Mouse (Mus musculus) limb, embryonic 11.5 days (tissue): ENCODE results near the gene Mllt11. TPM values are rescaled to one million over a fixed set of nuclear protein-coding genes. Genes with fewer than 3 reads are reported as not detected.

Experiments
- ATAC-seq: fragments of 200-750 bp; cut with Nextera tagmentation; 2 replicates; pipeline ENCODE4 v1.8.0; 2017; ENCODE audit warnings: low read depth; ENCODE audit not compliant: insufficient number of reproducible peaks, low FRiP score, low TSS enrichment
- DNase-seq: peaks from one replicate; pipeline ENCODE4 v3.0.0-alpha.2; 2015; ENCODE audit warnings: low spot score
- H3K27ac ChIP-seq: fragments of 300-500 bp; sonication (generic); replicated peaks from 2 replicates; pipeline ENCODE4 v1.5.1; 2014; ENCODE audit warnings: low read depth, mild to moderate bottlenecking, low read length
- H3K27me3 ChIP-seq: fragments of 300-500 bp; sonication (generic); 2 replicates; pipeline ENCODE4 v1.6.1; 2014; ENCODE audit warnings: mild to moderate bottlenecking, low read length, mixed read lengths; ENCODE audit not compliant: control insufficient read depth, insufficient read depth
- H3K36me3 ChIP-seq: fragments of 300-500 bp; sonication (generic); 2 replicates; pipeline ENCODE4 v1.6.1; 2014; ENCODE audit warnings: mild to moderate bottlenecking, low read length, moderate library complexity, mixed read lengths; ENCODE audit not compliant: control insufficient read depth, insufficient read depth
- H3K4me1 ChIP-seq: fragments of 300-500 bp; sonication (generic); 2 replicates; pipeline ENCODE4 v1.6.1; 2014; ENCODE audit warnings: low read length, mixed read lengths; ENCODE audit not compliant: control insufficient read depth, insufficient read depth
- H3K4me2 ChIP-seq: fragments of 300-500 bp; sonication (generic); 2 replicates; pipeline ENCODE4 v1.6.1; 2014; ENCODE audit warnings: low read depth, mild to moderate bottlenecking, moderate library complexity; ENCODE audit not compliant: severe bottlenecking
- H3K4me3 ChIP-seq: fragments of 300-500 bp; sonication (generic); 2 replicates; pipeline ENCODE4 v1.5.1; 2014; ENCODE audit warnings: low read depth, low read length
- H3K9ac ChIP-seq: fragments of 300-500 bp; sonication (generic); 2 replicates; pipeline ENCODE4 v1.6.1; 2014; ENCODE audit warnings: mild to moderate bottlenecking, low read length
- H3K9me3 ChIP-seq: fragments of 300-500 bp; sonication (generic); 2 replicates; pipeline ENCODE4 v1.6.1; 2016; ENCODE audit warnings: low read length; ENCODE audit not compliant: control insufficient read depth
- WGBS: fragments of 180-500 bp; shearing (Covaris S2); extraction: QIAGEN DNeasy Blood & Tissue Kit; methylation state at CpG from one replicate; pipeline ENCODE4 v1.1.7; 2014; 5-methylcytosine and 5-hydroxymethylcytosine counted together
- polyA plus RNA-seq: library from polyadenylated mRNA; unstranded; fragments of >200 nt; fragmentation: Nextera tagmentation; extraction: Ambion mirVana; gene quantifications from 2 replicates; pipeline ENCODE4 v1.2.1, GENCODE M21; 2014

The Mllt11 gene
- polyA plus RNA-seq, 1 experiment from 2014 or later, result 18.2 TPM

- Histone ChIP-seq H3K4me1 (peaks cover 10% of the 10 kb centered on the region; the same call in 1 of the 2 replicates), H3K9me3 (no peaks in the 10 kb centered on the region), H3K9ac (peak overlapping the region; percentile 89), H3K27me3 (no peaks in the 10 kb centered on the region), H3K27ac (peak overlapping the region; percentile 82), H3K36me3 (peaks cover 24% of the 10 kb centered on the region), H3K4me2 (peak overlapping the region; percentile 83), H3K4me3 (peak overlapping the region; percentile 94)
- ATAC-seq (0 out of 2 replicates have a peak, but pooled peaks have one; percentile 6), DNase-seq (peak; percentile 70)
- WGBS, result 1% methylated on average over 43 of the region's 43 CpGs
Measured at GRCm38 (mm10) chr3:95228894-95229780, 2.8 kb downstream of the Mllt11 start.

GRCm38 (mm10) chr3:95228148-95228893, 3.6 kb downstream of the Mllt11 start, which contains the start of gene Cdc42se1:
Gene Cdc42se1 (plus strand): TSS chr3:95228732.
- Histone ChIP-seq H3K4me2 (peak within 1 kb of the TSS; percentile 83), H3K27ac (peak within 1 kb of the TSS; percentile 82), H3K9ac (peak within 1 kb of the TSS; percentile 89), H3K9me3 (no peaks in the 10 kb centered on the region), H3K4me1 (peaks cover 10% of the 10 kb centered on the region; the same call in 1 of the 2 replicates), H3K36me3 (peaks cover 16% of the 10 kb centered on the region), H3K27me3 (no peaks in the 10 kb centered on the region), H3K4me3 (peak within 1 kb of the TSS; percentile 94)
- peak; percentile 86 for ATAC-seq
- peak; percentile 89 for DNase-seq
- WGBS, result under 1% methylated on average over 62 of the region's 64 CpGs

- H3K4me1 ChIP-seq, result peaks cover 10% of the 10 kb centered on the region; the same call in 1 of the 2 replicates
- ATAC-seq (no peak), DNase-seq (no peak)
- no peak overlapping the region for H3K27ac ChIP-seq
- peak overlapping the region; percentile 94 for H3K4me3 ChIP-seq
- no peaks in the 10 kb centered on the region for H3K27me3 ChIP-seq
- H3K9me3 ChIP-seq, result no peaks in the 10 kb centered on the region
- WGBS, result 50% methylated on average over 1 of the region's 1 CpGs
- peak overlapping the region; percentile 83 for H3K4me2 ChIP-seq
- H3K9ac ChIP-seq, result peak overlapping the region; percentile 52
- peaks cover 6% of the 10 kb centered on the region for H3K36me3 ChIP-seq
Measured at GRCm38 (mm10) chr3:95227214-95227613, 4.8 kb downstream of the Mllt11 start.

GRCm38 (mm10) chr3:95224295-95224694, 7.7 kb downstream of the Mllt11 start:
- ATAC-seq, result no peak
- H3K27ac ChIP-seq, result no peak overlapping the region
- H3K9ac ChIP-seq, result no peak overlapping the region
- H3K4me1 ChIP-seq, result 0 out of 2 replicates have a peak, but pooled peaks cover 2% of the 10 kb centered on the region
- WGBS, result 28% methylated on average over 6 of the region's 6 CpGs
- H3K9me3 ChIP-seq, result no peaks in the 10 kb centered on the region
- H3K36me3 ChIP-seq, result peaks cover 6% of the 10 kb centered on the region
- H3K4me3 ChIP-seq, result no peak overlapping the region
- H3K27me3 ChIP-seq, result no peaks in the 10 kb centered on the region
- DNase-seq, result peak; percentile 64
- H3K4me2 ChIP-seq, result no peak overlapping the region

- WGBS, result 94% methylated on average over 2 of the region's 2 CpGs
Measured at GRCm38 (mm10) chr3:95223041-95223440, 8.9 kb downstream of the Mllt11 start.

GRCm38 (mm10) chr3:95218466-95219137, 13.4 kb downstream of the Mllt11 start:
- WGBS, result 81% methylated on average over 6 of the region's 6 CpGs

More at GRCm38 (mm10) chr3:95223041-95223440, 8.9 kb downstream of the Mllt11 start:
- ATAC-seq (no peak), DNase-seq (no peak)
- 0 out of 2 replicates have a peak, but pooled peaks cover 2% of the 10 kb centered on the region for H3K4me1 ChIP-seq
- H3K27ac ChIP-seq, result no peak overlapping the region
- no peaks in the 10 kb centered on the region for H3K9me3 ChIP-seq
- no peak overlapping the region for H3K4me2 ChIP-seq
- H3K9ac ChIP-seq, result no peak overlapping the region
- no peaks in the 10 kb centered on the region for H3K27me3 ChIP-seq
- peaks cover 7% of the 10 kb centered on the region for H3K36me3 ChIP-seq
- no peak overlapping the region for H3K4me3 ChIP-seq

GRCm38 (mm10) chr3:95217255-95218134, 14.5 kb downstream of the Mllt11 start, which contains the start of gene Gabpb2:
Gene Gabpb2 (minus strand): TSS chr3:95217916.
- Histone ChIP-seq H3K4me3 (peak within 1 kb of the TSS; percentile 54), H3K4me1 (0 out of 2 replicates have a peak, but pooled peaks cover 5% of the 10 kb centered on the region), H3K9ac (peak within 1 kb of the TSS; percentile 92), H3K9me3 (no peaks in the 10 kb centered on the region), H3K36me3 (peaks cover 6% of the 10 kb centered on the region), H3K27ac (peak within 1 kb of the TSS; percentile 97), H3K27me3 (no peaks in the 10 kb centered on the region), H3K4me2 (peak within 1 kb of the TSS; percentile 53)
- peak; percentile 92 for ATAC-seq
- DNase-seq, result peak; percentile 99
- under 1% methylated on average over 56 of the region's 56 CpGs for WGBS

More at GRCm38 (mm10) chr3:95218466-95219137, 13.4 kb downstream of the Mllt11 start:
- 0 out of 2 replicates have a peak overlapping the region, but pooled peaks have one; percentile 97 for H3K27ac ChIP-seq
- 0 out of 2 replicates have a peak, but pooled peaks cover 5% of the 10 kb centered on the region for H3K4me1 ChIP-seq
- peak overlapping the region; percentile 53; the same call in 1 of the 2 replicates for H3K4me2 ChIP-seq
- H3K4me3 ChIP-seq, result peak overlapping the region; percentile 54
- no peak overlapping the region for H3K9ac ChIP-seq
- DNase-seq, result no peak
- no peaks in the 10 kb centered on the region for H3K27me3 ChIP-seq
- H3K9me3 ChIP-seq, result no peaks in the 10 kb centered on the region
- H3K36me3 ChIP-seq, result peaks cover 6% of the 10 kb centered on the region
- no peak for ATAC-seq
